Mouse (Mus musculus) thymus, postnatal 25 days (tissue): ENCODE measurements around the gene C3ar1.

Source experiments
- DNase-seq: peaks from one replicate; pipeline ENCODE4 v3.0.0; 2022

C3ar1 gene

DNA sequence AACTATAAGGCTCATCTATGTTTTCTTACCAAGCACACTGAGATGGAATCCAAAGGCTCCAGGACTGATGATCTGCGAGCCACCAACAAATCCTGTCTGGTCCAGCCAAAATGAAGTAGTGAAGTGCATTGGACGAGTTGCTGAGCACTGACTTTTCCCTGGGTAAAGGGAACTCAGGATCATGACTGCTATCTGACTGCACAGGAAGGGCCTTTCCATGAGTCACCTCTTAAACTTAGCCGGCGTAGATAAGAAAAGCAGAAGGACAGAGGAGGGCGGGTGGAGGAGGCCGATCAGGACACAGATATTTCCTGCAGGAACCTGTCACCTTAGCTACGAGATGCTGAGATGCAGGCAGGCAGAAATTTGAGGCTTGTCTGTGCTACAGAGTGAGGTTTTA is at the start of gene C3ar1:
TSS of gene C3ar1 (minus strand) at position 207 of the 400 bp plus-strand sequence.
- DNase-seq, result no peak

GRCm38 (mm10) chr6:122892442-122893049 is 36.6 kb upstream of the C3ar1 start:
- DNase-seq, result peak; percentile 55

DNA sequence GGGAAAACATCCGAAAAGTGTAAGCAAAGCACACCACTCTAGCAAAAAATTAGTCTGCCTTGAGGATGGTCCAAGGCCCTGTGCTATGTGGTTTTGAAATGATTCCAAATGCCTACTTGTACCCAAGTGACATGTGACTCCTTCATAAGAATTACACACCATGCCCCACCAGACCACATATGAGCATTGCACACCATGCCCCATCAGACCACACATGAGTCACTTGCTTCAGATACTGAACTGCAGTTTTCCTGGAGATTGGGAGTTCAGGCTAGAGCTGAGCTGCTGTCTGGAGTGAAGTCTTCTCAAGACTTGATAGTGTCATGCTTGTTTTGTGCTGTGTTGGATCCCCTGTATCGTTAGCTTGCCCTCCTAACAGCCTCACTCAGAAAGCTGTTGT is 33.6 kb upstream of the C3ar1 start:
- no peak for DNase-seq

- DNase-seq, result no peak
Observed at GRCm38 (mm10) chr6:122883603-122884002, 27.6 kb upstream of the C3ar1 start.

GRCm38 (mm10) chr6:122881287-122881686 is 25.3 kb upstream of the C3ar1 start:
- no peak for DNase-seq

DNA sequence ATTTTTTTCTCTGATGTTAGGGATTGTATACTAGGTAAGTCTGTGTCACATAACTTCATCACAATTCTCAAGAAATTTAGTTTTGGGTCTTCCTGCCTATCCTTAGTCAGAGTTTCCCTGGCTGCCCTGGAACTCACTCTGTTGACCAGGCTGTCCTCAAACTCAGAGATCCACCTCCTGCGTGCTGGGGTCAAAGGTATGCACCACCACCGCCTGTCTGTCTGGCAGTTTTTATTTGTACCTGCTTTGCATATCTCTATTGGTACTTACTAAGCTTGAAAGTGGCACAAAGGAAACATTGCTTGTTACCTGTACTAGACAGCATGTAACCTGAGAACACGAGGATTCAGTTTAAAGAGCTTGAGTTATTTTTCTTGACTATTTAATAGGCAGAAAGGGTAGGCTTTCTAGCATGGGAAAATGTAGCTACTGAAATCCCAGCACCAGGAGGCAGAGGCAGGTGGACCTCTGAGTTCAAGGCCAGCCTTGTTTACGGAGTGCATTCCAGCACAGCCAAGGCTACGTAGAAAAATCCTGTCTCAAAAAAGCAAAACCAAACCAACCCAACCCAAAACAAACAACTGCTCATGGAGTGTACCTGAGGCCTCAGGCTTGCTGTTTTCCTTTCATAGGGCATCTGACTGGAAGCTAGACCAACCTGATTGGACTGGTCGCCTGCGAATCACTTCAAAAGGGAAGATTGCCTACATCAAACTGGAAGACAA is 24.0 kb upstream of the C3ar1 start:
- DNase-seq, result no peak

- no peak for DNase-seq
Observed at GRCm38 (mm10) chr6:122879141-122879735, 23.3 kb upstream of the C3ar1 start.

- DNase-seq, result no peak
Observed at GRCm38 (mm10) chr6:122874720-122875389, 18.9 kb upstream of the C3ar1 start.

DNA sequence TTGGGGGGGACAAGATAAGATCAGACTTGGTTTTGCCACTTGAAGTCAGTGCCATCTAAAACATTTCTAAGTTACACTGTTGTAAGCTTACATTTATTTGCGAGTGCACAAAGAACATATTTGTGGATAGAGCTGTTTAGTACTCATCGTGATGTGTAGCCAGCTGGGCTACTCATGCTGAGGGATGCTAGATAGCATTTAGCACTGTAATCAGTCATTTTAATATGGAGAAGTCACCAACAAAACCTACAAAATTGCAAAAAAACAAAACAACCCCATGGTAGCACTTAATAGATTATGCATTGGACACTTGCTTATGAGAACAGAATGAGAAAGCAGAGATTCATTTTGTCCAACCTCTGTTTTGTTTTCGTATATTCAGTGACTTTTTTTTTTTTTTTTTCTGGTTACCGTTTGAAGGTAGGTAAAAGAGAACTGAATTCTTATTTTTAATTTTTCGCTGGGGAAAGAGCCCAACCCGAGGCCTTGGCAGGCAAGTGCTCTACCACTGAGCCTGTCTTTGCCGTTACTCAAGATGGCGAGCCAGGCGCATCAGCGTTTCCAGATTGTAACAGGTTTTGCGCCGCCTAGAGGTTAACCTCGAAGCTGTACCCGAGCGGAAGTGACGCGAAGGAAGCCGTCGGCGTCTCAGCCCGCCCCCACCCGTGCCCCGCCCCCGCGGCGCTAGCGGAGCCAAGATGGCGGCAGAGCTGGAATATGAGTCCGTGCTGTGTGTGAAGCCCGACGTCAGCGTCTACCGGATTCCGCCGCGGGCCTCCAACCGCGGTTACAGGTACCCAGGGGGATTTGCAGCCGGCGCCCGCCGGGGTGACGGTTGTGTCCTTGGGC is 18.1 kb upstream of the C3ar1 start, which contains the start of gene Necap1:
TSS of gene Necap1 (plus strand) at position 604 of the 849 bp plus-strand sequence.
- peak; percentile 96 for DNase-seq

- DNase-seq, result no peak
Observed at GRCm38 (mm10) chr6:122872800-122873199, 16.8 kb upstream of the C3ar1 start.

DNA sequence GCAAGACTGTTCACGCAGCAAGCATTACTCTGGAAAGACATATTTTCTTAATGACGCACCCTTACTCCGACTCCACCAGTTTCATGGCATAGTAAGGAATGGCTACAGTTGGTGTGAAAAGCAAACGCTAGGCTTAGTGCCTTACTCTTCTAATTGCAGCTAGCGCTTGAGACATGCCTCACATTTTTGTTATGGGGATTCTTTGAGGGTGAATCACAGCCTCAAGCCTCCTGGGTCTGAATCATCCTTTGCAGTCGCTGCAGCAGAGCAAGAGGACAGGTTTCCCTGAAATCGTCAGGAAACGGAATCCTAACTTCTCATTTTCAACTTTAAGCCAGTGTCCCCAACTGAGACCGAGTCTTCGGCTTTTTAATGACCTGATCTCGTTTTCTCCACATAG is 13.9 kb upstream of the C3ar1 start:
- DNase-seq, result no peak

DNA sequence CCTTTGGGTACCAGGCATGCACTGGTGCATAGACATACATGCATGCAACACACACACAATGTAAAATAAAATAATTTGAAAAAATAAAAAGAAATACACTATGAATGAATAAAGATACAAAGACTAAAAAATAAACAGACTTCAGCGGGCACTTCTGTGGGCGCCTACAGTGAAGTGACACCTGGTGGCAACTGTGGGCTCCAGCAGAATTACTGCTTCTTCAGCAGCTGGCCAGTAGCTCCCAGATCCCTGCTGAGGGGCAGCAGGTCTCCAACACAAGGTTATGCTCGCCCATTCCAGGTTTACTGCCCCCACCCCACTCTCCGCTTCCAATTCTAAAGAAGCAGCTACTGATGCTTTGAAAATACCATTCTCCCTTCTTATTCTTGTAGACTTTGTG is 12.0 kb upstream of the C3ar1 start:
- no peak for DNase-seq

- no peak for DNase-seq
Observed at GRCm38 (mm10) chr6:122862871-122863270, 6.9 kb upstream of the C3ar1 start.

- DNase-seq, result no peak
Observed at GRCm38 (mm10) chr6:122862434-122862833, 6.5 kb upstream of the C3ar1 start.

DNA sequence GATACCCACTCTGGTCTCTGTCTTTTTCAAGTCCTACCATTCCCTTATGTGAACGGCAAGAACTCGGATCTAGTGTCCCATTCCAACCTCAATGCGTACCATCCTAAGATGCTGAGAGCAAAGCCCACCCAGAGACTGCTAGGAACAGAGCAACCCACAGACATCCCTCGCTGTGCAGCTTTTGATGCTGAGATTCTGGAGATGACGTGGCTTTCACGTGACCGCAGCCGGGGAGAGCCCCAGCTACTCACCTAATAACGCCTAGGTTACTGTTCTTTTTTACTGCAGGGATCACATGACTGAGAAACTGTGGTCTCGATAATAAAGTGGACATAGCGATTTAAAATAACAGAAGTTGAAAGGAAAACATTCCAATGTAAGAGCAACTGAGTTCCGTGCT is 1.4 kb downstream of the C3ar1 start:
- no peak for DNase-seq

GRCm38 (mm10) chr6:122852696-122853095 is 3.3 kb downstream of the C3ar1 start:
- DNase-seq, result no peak

DNA sequence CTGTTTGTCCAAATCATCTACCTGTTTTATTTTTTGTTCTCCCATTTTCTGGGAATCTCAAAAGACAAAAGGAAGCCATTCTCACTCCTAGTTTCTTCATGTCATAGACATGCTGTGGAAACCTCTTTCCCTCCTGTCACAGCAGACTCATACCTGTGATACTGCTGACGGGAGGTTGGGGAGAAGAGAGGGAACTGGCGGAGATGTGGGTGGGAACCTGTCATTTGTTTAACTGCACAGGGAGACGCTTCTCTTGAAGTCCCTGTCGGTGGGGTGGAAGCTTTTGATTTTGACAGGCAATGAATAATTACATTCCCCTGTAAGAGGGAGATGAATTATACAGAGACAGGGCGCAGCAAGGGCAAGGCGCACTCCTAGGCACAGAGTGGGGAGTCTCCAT is 12.2 kb downstream of the C3ar1 start:
- DNase-seq, result no peak

- no peak for DNase-seq
Observed at GRCm38 (mm10) chr6:122837539-122837938, 18.4 kb downstream of the C3ar1 start.

DNA sequence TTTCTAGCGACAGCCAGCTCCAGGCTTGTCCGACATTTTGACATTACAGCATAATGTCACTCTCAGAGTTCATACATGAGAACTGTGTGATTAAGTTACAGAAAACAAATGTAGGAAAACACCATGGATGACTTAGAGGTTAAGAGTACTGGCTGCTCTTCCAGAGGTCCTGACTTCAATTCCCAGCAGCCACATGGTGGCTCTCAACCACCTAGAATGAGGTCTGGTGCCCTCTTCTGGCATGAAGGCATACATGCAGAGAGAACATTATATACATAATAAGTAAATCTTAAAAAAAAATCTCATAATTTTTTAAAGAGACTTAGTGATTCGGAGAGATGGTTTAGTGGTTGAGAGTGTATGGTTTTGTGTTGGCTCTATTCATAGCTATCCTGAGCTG is 19.0 kb downstream of the C3ar1 start:
- DNase-seq, result no peak

GRCm38 (mm10) chr6:122834365-122834764 is 21.6 kb downstream of the C3ar1 start:
- peak; percentile 60 for DNase-seq

DNA sequence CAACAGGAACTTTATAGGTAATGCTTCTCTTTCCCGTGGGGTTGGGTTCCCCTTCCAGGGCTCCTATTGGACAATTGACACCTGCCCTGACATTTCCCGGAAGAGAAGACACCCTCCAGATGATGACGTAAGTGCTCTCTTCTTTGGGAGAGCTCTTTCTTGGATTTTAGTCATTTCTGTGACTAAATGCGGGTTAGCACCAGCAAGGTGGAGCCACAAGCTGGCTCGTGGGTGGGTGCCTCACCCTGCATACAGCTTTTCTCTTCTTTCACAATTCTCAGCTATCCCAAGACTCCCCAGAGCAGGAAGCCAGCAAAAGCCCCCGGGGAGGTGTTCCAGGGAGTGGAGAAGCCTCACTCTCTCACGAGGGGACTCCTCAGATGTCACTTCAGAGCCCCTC is 23.1 kb downstream of the C3ar1 start:
- DNase-seq, result no peak

DNA sequence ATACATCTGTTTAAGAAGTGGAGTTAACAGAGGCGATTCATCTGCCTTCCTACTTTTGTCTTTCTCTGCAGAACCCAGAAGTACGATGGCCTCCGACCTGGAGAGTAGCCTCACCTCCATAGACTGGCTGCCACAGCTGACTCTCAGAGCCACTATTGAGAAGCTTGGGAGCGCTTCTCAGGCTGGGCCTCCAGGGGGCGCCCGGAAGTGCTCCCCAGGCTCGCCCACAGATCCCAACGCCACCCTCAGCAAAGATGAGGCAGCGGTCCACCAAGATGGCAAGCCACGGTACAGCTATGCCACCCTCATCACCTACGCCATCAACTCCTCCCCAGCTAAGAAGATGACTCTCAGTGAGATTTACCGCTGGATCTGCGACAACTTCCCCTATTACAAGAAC is 27.9 kb downstream of the C3ar1 start:
- DNase-seq, result peak; percentile 45
